Mouse (Mus musculus): ENCODE results near the gene Msantd3.

The Msantd3 gene

GRCm38 (mm10) chr4:48539841-48540575 is at the start of gene Msantd3:
Gene Msantd3, plus strand, starts transcription at chr4:48539935.
- no peak for DNase-seq (ENCODE audit: low read depth)

- DNase-seq (ENCODE audit: low read depth), result no peak
These were observed 48.4 kb upstream of the Msantd3 start for GRCm38 (mm10) chr4:48491290-48491743.

- DNase-seq (ENCODE audit: low read depth), result no peak
These were observed 47.2 kb upstream of the Msantd3 start for GRCm38 (mm10) chr4:48492510-48492909.

GRCm38 (mm10) chr4:48510861-48511260 is 28.9 kb upstream of the Msantd3 start:
- DNase-seq (ENCODE audit: low read depth), result no peak

GRCm38 (mm10) chr4:48529559-48529958 is 10.2 kb upstream of the Msantd3 start:
- no peak for DNase-seq (ENCODE audit: low read depth)

- DNase-seq (ENCODE audit: low read depth), result no peak
These were observed 7.7 kb upstream of the Msantd3 start for GRCm38 (mm10) chr4:48531804-48532601.

GRCm38 (mm10) chr4:48536275-48536674 is 3.5 kb upstream of the Msantd3 start:
- DNase-seq (ENCODE audit: low read depth), result no peak

- DNase-seq (ENCODE audit: low read depth), result no peak
These were observed 2.7 kb upstream of the Msantd3 start for GRCm38 (mm10) chr4:48537024-48537423.

GRCm38 (mm10) chr4:48538581-48538980 is 1.2 kb upstream of the Msantd3 start:
- DNase-seq (ENCODE audit: low read depth), result no peak

- no peak for DNase-seq (ENCODE audit: low read depth)
These were observed 909 bp downstream of the Msantd3 start for GRCm38 (mm10) chr4:48540576-48541111.

GRCm38 (mm10) chr4:48541526-48542250 is 2.0 kb downstream of the Msantd3 start:
- DNase-seq (ENCODE audit: low read depth), result no peak

- no peak for DNase-seq (ENCODE audit: low read depth)
These were observed 2.6 kb downstream of the Msantd3 start for GRCm38 (mm10) chr4:48542351-48542750.

- no peak for DNase-seq (ENCODE audit: low read depth)
These were observed 3.5 kb downstream of the Msantd3 start for GRCm38 (mm10) chr4:48543071-48543865.

- no peak for DNase-seq (ENCODE audit: low read depth)
These were observed 4.4 kb downstream of the Msantd3 start for GRCm38 (mm10) chr4:48544141-48544540.

GRCm38 (mm10) chr4:48545966-48546365 is 6.2 kb downstream of the Msantd3 start:
- DNase-seq (ENCODE audit: low read depth), result no peak

- no peak for DNase-seq (ENCODE audit: low read depth)
These were observed 7.1 kb downstream of the Msantd3 start for GRCm38 (mm10) chr4:48546568-48547496.

GRCm38 (mm10) chr4:48548393-48549045 is 8.8 kb downstream of the Msantd3 start:
- no peak for DNase-seq (ENCODE audit: low read depth)

GRCm38 (mm10) chr4:48549661-48550060 is 9.9 kb downstream of the Msantd3 start:
- no peak for DNase-seq (ENCODE audit: low read depth)

GRCm38 (mm10) chr4:48552486-48553064 is 12.8 kb downstream of the Msantd3 start:
- no peak for DNase-seq (ENCODE audit: low read depth)

Measured in c-Kit-positive CD71-positive TER-119-negative erythroid progenitor cells, embryonic 14.5 days (primary cell).